Mouse (Mus musculus): ENCODE measurements around the gene Hist2h2be. TPM values are rescaled to one million over a fixed set of nuclear protein-coding genes. Genes with fewer than 3 reads are reported as not detected.

The Hist2h2be gene
- polyA plus RNA-seq, 1 experiment from 2014 or later = 2.7 TPM

Other genes starting within 250 kb of the Hist2h2be start
- gene Plekho1, start 225.1 kb upstream of the Hist2h2be start, polyA plus RNA-seq (2014; fragmentation: Illumina TruSeq; extraction: RNeasy Lipid Tissue Mini Kit (QIAGEN cat#74804); ENCODE audit: low read depth, low replicate concordance) = 1.3 TPM
- 18.5 TPM for gene Vps45, start 162.7 kb upstream of the Hist2h2be start, polyA plus RNA-seq (2014; fragmentation: Illumina TruSeq; extraction: RNeasy Lipid Tissue Mini Kit (QIAGEN cat#74804); ENCODE audit: low read depth, low replicate concordance)
- 9.9 TPM for gene Otud7b, start 116.6 kb upstream of the Hist2h2be start, polyA plus RNA-seq (2014; fragmentation: Illumina TruSeq; extraction: RNeasy Lipid Tissue Mini Kit (QIAGEN cat#74804); ENCODE audit: low read depth, low replicate concordance)
- 1.4 TPM for gene Mtmr11, start 59.1 kb upstream of the Hist2h2be start, polyA plus RNA-seq (2014; fragmentation: Illumina TruSeq; extraction: RNeasy Lipid Tissue Mini Kit (QIAGEN cat#74804); ENCODE audit: low read depth, low replicate concordance)
- gene Sf3b4, start 48.8 kb upstream of the Hist2h2be start, polyA plus RNA-seq (2014; fragmentation: Illumina TruSeq; extraction: RNeasy Lipid Tissue Mini Kit (QIAGEN cat#74804); ENCODE audit: low read depth, low replicate concordance) = 4.1 TPM
- not detected for gene Sv2a, start 40.0 kb upstream of the Hist2h2be start, polyA plus RNA-seq (2014; fragmentation: Illumina TruSeq; extraction: RNeasy Lipid Tissue Mini Kit (QIAGEN cat#74804); ENCODE audit: low read depth, low replicate concordance)
- 3.3 TPM for gene Bola1, start 1.4 kb upstream of the Hist2h2be start, polyA plus RNA-seq (2014; fragmentation: Illumina TruSeq; extraction: RNeasy Lipid Tissue Mini Kit (QIAGEN cat#74804); ENCODE audit: low read depth, low replicate concordance)
- not detected for gene Hist2h2ab, start 1.3 kb upstream of the Hist2h2be start, polyA plus RNA-seq (2014; fragmentation: Illumina TruSeq; extraction: RNeasy Lipid Tissue Mini Kit (QIAGEN cat#74804); ENCODE audit: low read depth, low replicate concordance)
- not detected for gene Hist2h2ac, start 239 bp upstream of the Hist2h2be start, polyA plus RNA-seq (2014; fragmentation: Illumina TruSeq; extraction: RNeasy Lipid Tissue Mini Kit (QIAGEN cat#74804); ENCODE audit: low read depth, low replicate concordance)
- gene Hist2h3c2, start 18.0 kb downstream of the Hist2h2be start, polyA plus RNA-seq (2014; fragmentation: Illumina TruSeq; extraction: RNeasy Lipid Tissue Mini Kit (QIAGEN cat#74804); ENCODE audit: low read depth, low replicate concordance) = 2.9 TPM
- not detected for gene Hist2h2aa2, start 19.2 kb downstream of the Hist2h2be start, polyA plus RNA-seq (2014; fragmentation: Illumina TruSeq; extraction: RNeasy Lipid Tissue Mini Kit (QIAGEN cat#74804); ENCODE audit: low read depth, low replicate concordance)
- gene Hist2h2aa1, start 24.4 kb downstream of the Hist2h2be start, polyA plus RNA-seq (2014; fragmentation: Illumina TruSeq; extraction: RNeasy Lipid Tissue Mini Kit (QIAGEN cat#74804); ENCODE audit: low read depth, low replicate concordance) = not detected
- gene Hist2h3c1, start 25.6 kb downstream of the Hist2h2be start, polyA plus RNA-seq (2014; fragmentation: Illumina TruSeq; extraction: RNeasy Lipid Tissue Mini Kit (QIAGEN cat#74804); ENCODE audit: low read depth, low replicate concordance) = 21.3 TPM
- 0.48 TPM for gene Hist2h4, start 42.2 kb downstream of the Hist2h2be start, polyA plus RNA-seq (2014; fragmentation: Illumina TruSeq; extraction: RNeasy Lipid Tissue Mini Kit (QIAGEN cat#74804); ENCODE audit: low read depth, low replicate concordance)
- not detected for gene Hist2h3b, start 47.5 kb downstream of the Hist2h2be start, polyA plus RNA-seq (2014; fragmentation: Illumina TruSeq; extraction: RNeasy Lipid Tissue Mini Kit (QIAGEN cat#74804); ENCODE audit: low read depth, low replicate concordance)
- not detected for gene Hist2h2bb, start 48.6 kb downstream of the Hist2h2be start, polyA plus RNA-seq (2014; fragmentation: Illumina TruSeq; extraction: RNeasy Lipid Tissue Mini Kit (QIAGEN cat#74804); ENCODE audit: low read depth, low replicate concordance)
- 1.2 TPM for gene Fcgr1, start 72.8 kb downstream of the Hist2h2be start, polyA plus RNA-seq (2014; fragmentation: Illumina TruSeq; extraction: RNeasy Lipid Tissue Mini Kit (QIAGEN cat#74804); ENCODE audit: low read depth, low replicate concordance)
- gene BC107364, start 231.2 kb downstream of the Hist2h2be start, polyA plus RNA-seq (2014; fragmentation: Illumina TruSeq; extraction: RNeasy Lipid Tissue Mini Kit (QIAGEN cat#74804); ENCODE audit: low read depth, low replicate concordance) = not detected